Mouse (Mus musculus): ENCODE measurements around the gene Kat5. TPM values are rescaled to one million over a fixed set of nuclear protein-coding genes. Genes with fewer than 3 reads are reported as not detected.

Gene Kat5
- total and polyA plus RNA-seq, 3 experiments = 54.5 to 67.6 TPM; not detected in 1

DNA sequence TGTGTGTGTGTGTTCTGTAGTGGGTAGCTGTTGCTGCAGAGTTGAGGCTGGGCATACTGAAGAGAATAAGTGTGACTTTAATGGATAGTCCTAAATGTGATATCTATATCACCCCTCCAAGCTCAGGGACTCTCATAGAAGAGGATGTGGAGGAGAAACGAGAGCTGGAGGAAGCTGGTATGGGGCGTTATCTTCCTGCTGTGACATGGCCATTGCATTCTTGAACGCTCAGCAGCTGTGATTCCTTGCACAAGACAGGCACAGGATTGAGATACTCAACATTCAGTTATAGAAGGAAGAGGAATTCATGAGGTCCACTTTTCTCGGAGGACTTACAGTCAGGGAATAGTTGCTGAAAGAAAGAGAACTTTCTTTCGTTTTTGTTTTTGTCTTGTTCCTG lies 11.8 kb upstream of the Kat5 start:
- Histone ChIP-seq H3K79me2 (ENCODE audit: control insufficient read depth, insufficient read depth, low read length, poor library complexity) (no peaks in the 10 kb centered on the region), H3K36me3 (ENCODE audit: control insufficient read depth in 1 of 2, insufficient read depth in 2 of 2, low read length in 2 of 2) (peaks cover 0 to 2% of the 10 kb centered on the region in 2 experiments; a peak in 2 of 4 replicates), H3K4me1 (ENCODE audit: control insufficient read depth in 1 of 2, insufficient read depth in 2 of 2, low read length in 2 of 2) (peaks cover 4 to 13% of the 10 kb centered on the region in 2 experiments; a peak in 3 of 4 replicates), H3K4me3 (ENCODE audit: control insufficient read depth in 1 of 2, insufficient read depth in 1 of 2, low read depth in 2 of 2, low read length in 2 of 2) (no peak overlapping the region), H3K27me3 (ENCODE audit: control insufficient read depth in 1 of 2, insufficient read depth in 2 of 2, low read length in 2 of 2) (no peaks in the 10 kb centered on the region), H3K9ac (ENCODE audit: control insufficient read depth, low read depth, low read length, poor library complexity, severe bottlenecking) (no peak overlapping the region), H3K27ac (ENCODE audit: control insufficient read depth, low read depth, low read length) (no peak overlapping the region), H3K9me3 (replicated peaks; ENCODE audit: insufficient read depth, low read length) (no peaks in the 10 kb centered on the region)
- no peak for TF ChIP-seq RAD21 (IDR thresholded peaks at IDR 0.05; ENCODE audit: low read depth, low read length)
- TF ChIP-seq SMC3 (IDR thresholded peaks at IDR 0.05; ENCODE audit: low read depth, low read length) = no peak
- no peak for TF ChIP-seq MAFK (IDR thresholded peaks at IDR 0.05; ENCODE audit: borderline replicate concordance, low read depth, low read length)
- TF ChIP-seq TAL1 (IDR thresholded peaks at IDR 0.05; ENCODE audit: low read length) = no peak
- TF ChIP-seq POLR2AphosphoS2 (IDR thresholded peaks at IDR 0.05; ENCODE audit: low read length) = no peak
- no peak for TF ChIP-seq USF2 (IDR thresholded peaks at IDR 0.05; ENCODE audit: borderline replicate concordance in 1 of 2, insufficient read depth in 1 of 2, low read depth in 1 of 2, low read length in 2 of 2)
- no peak for TF ChIP-seq ZC3H11A (IDR thresholded peaks at IDR 0.05; ENCODE audit: low read depth, low read length)
- TF ChIP-seq JUND (IDR thresholded peaks at IDR 0.05; ENCODE audit: low read depth, low read length) = no peak
- TF ChIP-seq MYB (IDR thresholded peaks at IDR 0.05; ENCODE audit: low read depth, low read length) = no peak
- TF ChIP-seq EP300 (IDR thresholded peaks at IDR 0.05; ENCODE audit: low read depth in 1 of 2, low read length in 2 of 2) = no peak
- TF ChIP-seq ZKSCAN1 (IDR thresholded peaks at IDR 0.05; ENCODE audit: low read depth, low read length) = no peak
- TF ChIP-seq NRF1 (IDR thresholded peaks at IDR 0.05; ENCODE audit: insufficient read depth, low read depth, low read length, poor library complexity, severe bottlenecking) = no peak
- TF ChIP-seq CTCF (IDR thresholded peaks at IDR 0.05 in 2 of 3, conservative IDR thresholded peaks at IDR 0.05 in 1 of 3; ENCODE audit: control insufficient read depth in 1 of 3, insufficient read depth in 1 of 3, low read depth in 2 of 3, low read length in 3 of 3, poor library complexity in 1 of 3, severe bottlenecking in 1 of 3) = no peak
- no peak for TF ChIP-seq MYC (IDR thresholded peaks at IDR 0.05; ENCODE audit: low read depth, low read length)
- no peak for TF ChIP-seq MAX (IDR thresholded peaks at IDR 0.05; ENCODE audit: low read length)
- no peak for DNase-seq (ENCODE audit: low read depth, low spot score)

DNA sequence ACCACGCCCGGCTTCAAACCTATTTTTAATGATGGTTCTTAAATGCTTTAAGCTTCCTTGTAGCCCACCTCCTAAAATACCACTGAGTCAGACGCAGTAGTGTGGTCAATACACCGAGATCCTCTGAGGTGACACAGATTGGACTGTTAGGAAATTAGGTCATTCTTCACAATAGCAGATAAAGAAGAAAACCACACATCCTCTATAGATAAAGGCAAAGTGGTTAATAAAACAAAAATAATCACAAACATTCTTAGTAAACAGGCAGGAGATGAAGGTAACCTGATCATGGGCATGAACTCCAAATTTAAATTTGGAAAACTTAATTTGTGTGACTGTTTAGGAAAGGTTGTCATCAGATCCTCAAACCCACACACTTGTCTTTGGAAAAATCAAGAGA lies 10.0 kb upstream of the Kat5 start:
- Histone ChIP-seq H3K36me3 (ENCODE audit: control insufficient read depth in 1 of 2, insufficient read depth in 2 of 2, low read length in 2 of 2) (peaks cover 0 to 2% of the 10 kb centered on the region in 2 experiments; a peak in 2 of 4 replicates), H3K4me1 (ENCODE audit: control insufficient read depth in 1 of 2, insufficient read depth in 2 of 2, low read length in 2 of 2) (peaks cover 4 to 11% of the 10 kb centered on the region in 2 experiments; a peak in 3 of 4 replicates)
- no peak for TF ChIP-seq ELF1 (IDR thresholded peaks at IDR 0.05; ENCODE audit: low read depth, low read length)
- TF ChIP-seq CHD2 (IDR thresholded peaks at IDR 0.05; ENCODE audit: low read length) = no peak
- no peak for TF ChIP-seq USF2 (IDR thresholded peaks at IDR 0.05; ENCODE audit: borderline replicate concordance in 1 of 2, insufficient read depth in 1 of 2, low read depth in 1 of 2, low read length in 2 of 2)
- TF ChIP-seq EP300 (IDR thresholded peaks at IDR 0.05; ENCODE audit: low read depth in 1 of 2, low read length in 2 of 2) = peak; percentile 38 to 46; a peak in 2 of 4 replicates
- no peak for TF ChIP-seq ZKSCAN1 (IDR thresholded peaks at IDR 0.05; ENCODE audit: low read depth, low read length)
- TF ChIP-seq TAL1 (IDR thresholded peaks at IDR 0.05; ENCODE audit: low read length) = no peak
- no peak for TF ChIP-seq MYB (IDR thresholded peaks at IDR 0.05; ENCODE audit: low read depth, low read length)
- no peak for TF ChIP-seq HCFC1 (IDR thresholded peaks at IDR 0.05; ENCODE audit: low read depth, low read length)
- no peak for TF ChIP-seq JUND (IDR thresholded peaks at IDR 0.05; ENCODE audit: low read depth, low read length)
- TF ChIP-seq ZNF384 (IDR thresholded peaks at IDR 0.05; ENCODE audit: low read depth, low read length) = no peak
- TF ChIP-seq E2F4 (IDR thresholded peaks at IDR 0.05; ENCODE audit: borderline replicate concordance, low read depth, low read length) = no peak
- no peak for TF ChIP-seq POLR2AphosphoS5 (IDR thresholded peaks at IDR 0.05; ENCODE audit: borderline replicate concordance, low read depth, low read length)
- no peak for TF ChIP-seq POLR2A (IDR thresholded peaks at IDR 0.05; ENCODE audit: control insufficient read depth in 1 of 2, insufficient read depth in 1 of 2, low read depth in 1 of 2, low read length in 2 of 2, poor library complexity in 1 of 2)
- no peak for TF ChIP-seq ZMIZ1 (IDR thresholded peaks at IDR 0.05; ENCODE audit: low read depth, low read length)
- TF ChIP-seq GATA1 (IDR thresholded peaks at IDR 0.05; ENCODE audit: low read depth, low read length) = peak; percentile 50; the same call in 1 of the 2 replicates
- TF ChIP-seq MXI1 (IDR thresholded peaks at IDR 0.05; ENCODE audit: low read depth, low read length) = no peak
- TF ChIP-seq MAZ (IDR thresholded peaks at IDR 0.05; ENCODE audit: low read depth, low read length) = no peak
- TF ChIP-seq ETS1 (IDR thresholded peaks at IDR 0.05; ENCODE audit: low read depth, low read length) = peak; percentile 37; the same call in 1 of the 2 replicates
- TF ChIP-seq BHLHE40 (IDR thresholded peaks at IDR 0.05; ENCODE audit: borderline replicate concordance, low read depth, low read length) = no peak
- no peak for TF ChIP-seq MAX (IDR thresholded peaks at IDR 0.05; ENCODE audit: low read length)
- TF ChIP-seq CHD1 (IDR thresholded peaks at IDR 0.05; ENCODE audit: low read depth, low read length) = no peak
- peak; percentile 53 for TF ChIP-seq RCOR1 (IDR thresholded peaks at IDR 0.05; ENCODE audit: low read depth, low read length)
- no peak for TF ChIP-seq MEF2A (IDR thresholded peaks at IDR 0.05; ENCODE audit: extremely low read depth, insufficient replicate concordance, low read depth, low read length, poor library complexity, severe bottlenecking)

More for the DNA sequence above, 10.0 kb upstream of the Kat5 start:
- Histone ChIP-seq H3K79me2 (ENCODE audit: control insufficient read depth, insufficient read depth, low read length, poor library complexity) (no peaks in the 10 kb centered on the region), H3K27me3 (ENCODE audit: control insufficient read depth in 1 of 2, insufficient read depth in 2 of 2, low read length in 2 of 2) (no peaks in the 10 kb centered on the region), H3K9me3 (replicated peaks; ENCODE audit: insufficient read depth, low read length) (no peaks in the 10 kb centered on the region), H3K4me3 (ENCODE audit: control insufficient read depth in 1 of 2, insufficient read depth in 1 of 2, low read depth in 2 of 2, low read length in 2 of 2) (no peak overlapping the region), H3K9ac (ENCODE audit: control insufficient read depth, low read depth, low read length, poor library complexity, severe bottlenecking) (no peak overlapping the region), H3K27ac (ENCODE audit: control insufficient read depth, low read depth, low read length) (no peak overlapping the region)
- no peak for DNase-seq (ENCODE audit: low read depth, low spot score)

Data from MEL (cell line).